Mouse (Mus musculus): ENCODE measurements at regions not wholly inside any gene's neighbourhood (a gene's known extent, or its start where the extent isn't known, plus 50 kb on each side); places are given as distances from the start of the nearest gene placed in this dataset.

- Histone ChIP-seq H3K27ac (no peak overlapping the region), H3K36me3 (replicated peaks; ENCODE audit: control insufficient read depth, insufficient read depth, low read depth) (no peaks in the 10 kb centered on the region), H3K4me2 (ENCODE audit: low read depth) (no peak overlapping the region), H3K4me3 (ENCODE audit: insufficient read depth in 1 of 2, low read depth in 2 of 2, low read length in 2 of 2) (no peak overlapping the region), H3K9me3 (ENCODE audit: control insufficient read depth, low read length) (no peaks in the 10 kb centered on the region), H3K27me3 (ENCODE audit: control insufficient read depth, insufficient read depth, low read length) (no peaks in the 10 kb centered on the region), H3K4me1 (replicated peaks; ENCODE audit: control insufficient read depth in 2 of 2, insufficient read depth in 2 of 2, low read length in 1 of 2) (no peaks in the 10 kb centered on the region), H3K9ac (replicated peaks) (no peak overlapping the region)
- DNase-seq (ENCODE audit: low read depth in 3 of 3, low spot score in 3 of 3) (no peak), ATAC-seq (ENCODE audit: insufficient read depth) (no peak)
- TF ChIP-seq CTCF (IDR thresholded peaks at IDR 0.05; ENCODE audit: low read depth) (no peak), EP300 (IDR thresholded peaks at IDR 0.05; ENCODE audit: low read depth) (no peak)
- 60% methylated on average over 2 of the region's 2 CpGs for WGBS (ENCODE audit: insufficient replicate concordance)
These were observed 71.4 kb downstream of the Pabpc6 start for GRCm38 (mm10) chr17:9598131-9598530.

- H3K4me2 ChIP-seq (ENCODE audit: low read depth), result no peak overlapping the region
- ATAC-seq (ENCODE audit: insufficient read depth), result no peak
- H3K27ac ChIP-seq, result no peak overlapping the region
- no peaks in the 10 kb centered on the region for H3K9me3 ChIP-seq (ENCODE audit: control insufficient read depth, low read length)
- no peak for TF ChIP-seq CTCF (IDR thresholded peaks at IDR 0.05; ENCODE audit: low read depth)
- no peak for TF ChIP-seq EP300 (IDR thresholded peaks at IDR 0.05; ENCODE audit: low read depth)
- no peaks in the 10 kb centered on the region for H3K27me3 ChIP-seq (ENCODE audit: control insufficient read depth, insufficient read depth, low read length)
- no peak overlapping the region for H3K9ac ChIP-seq (replicated peaks)
- 45% methylated on average over 2 of the region's 2 CpGs for WGBS (ENCODE audit: insufficient replicate concordance)
- no peaks in the 10 kb centered on the region for H3K36me3 ChIP-seq (replicated peaks; ENCODE audit: control insufficient read depth, insufficient read depth, low read depth)
- H3K4me1 ChIP-seq (replicated peaks; ENCODE audit: control insufficient read depth in 2 of 2, insufficient read depth in 2 of 2, low read length in 1 of 2), result no peaks in the 10 kb centered on the region
- no peak for DNase-seq (ENCODE audit: low read depth in 3 of 3, low spot score in 3 of 3)
- no peak overlapping the region for H3K4me3 ChIP-seq (ENCODE audit: insufficient read depth in 1 of 2, low read depth in 2 of 2, low read length in 2 of 2)
These were observed 69.1 kb downstream of the Pabpc6 start for GRCm38 (mm10) chr17:9600459-9600858.
